ENCODE assay signal across 8 mouse cellular contexts in the genomic region with DNA sequence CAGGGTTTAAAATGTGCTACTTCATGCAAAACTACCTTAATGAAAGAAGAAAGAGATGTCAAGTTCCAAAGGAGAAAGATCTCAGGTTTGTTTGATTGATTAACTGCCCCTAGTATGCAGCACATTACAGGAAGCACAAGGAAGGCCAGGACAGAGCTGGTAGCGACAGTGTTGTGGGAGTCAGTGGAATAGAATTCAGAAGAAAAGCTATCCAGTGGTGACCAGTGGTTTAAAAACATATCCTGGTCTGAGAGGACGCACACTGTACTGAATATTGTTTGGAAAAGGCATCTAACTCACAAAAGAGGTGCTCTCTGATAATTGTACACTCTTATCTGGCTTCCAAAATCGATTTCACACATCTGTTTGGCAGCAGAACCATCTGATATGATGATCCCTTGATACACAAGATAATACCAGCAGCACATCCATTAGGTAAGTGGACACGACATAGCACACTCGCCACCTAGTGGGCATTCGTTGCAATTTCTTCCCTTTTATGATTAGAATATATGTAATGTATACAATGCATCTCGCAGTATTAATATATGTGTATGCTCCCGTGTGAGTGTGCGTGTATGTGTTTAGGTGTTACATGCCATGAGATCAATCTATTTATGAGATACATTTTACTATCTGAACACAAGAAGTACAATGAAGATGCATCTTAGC. TPM values are rescaled to one million over a fixed set of nuclear protein-coding genes. Genes with fewer than 3 reads are reported as not detected.
DNase-seq lines count a peak whose midpoint lies in the region; ATAC-seq and TF ChIP-seq lines count a peak whose summit lies in the region.

No protein-coding gene starts in this region.

- no peaks in the 10 kb centered on the region for H3K9me3 ChIP-seq in G1E (replicated peaks)
- H3K9me3 ChIP-seq in forebrain, postnatal 0 days (ENCODE audit: low read length) = no peaks in the 10 kb centered on the region

- WGBS in forebrain, postnatal 0 days = 25% methylated on average over 9 of the region's 9 CpGs

- ATAC-seq in G1E (ENCODE audit: extremely low read depth, insufficient number of reproducible peaks, low FRiP score, poor library complexity, severe bottlenecking) = peak; percentile 60
- peak; percentile 68 for ATAC-seq in forebrain, postnatal 0 days
- ATAC-seq in megakaryocyte, adult 5-6 weeks (ENCODE audit: poor library complexity, severe bottlenecking) = peak; percentile 88

- H3K36me3 ChIP-seq in G1E (replicated peaks) = no peaks in the 10 kb centered on the region
- H3K36me3 ChIP-seq in forebrain, postnatal 0 days (ENCODE audit: insufficient read depth) = no peaks in the 10 kb centered on the region

- no peaks in the 10 kb centered on the region for H3K4me1 ChIP-seq in G1E (ENCODE audit: insufficient read depth, low read depth, low read length)
- no peaks in the 10 kb centered on the region for H3K4me1 ChIP-seq in forebrain, postnatal 0 days (ENCODE audit: insufficient read depth)

- no peaks in the 10 kb centered on the region for H3K27me3 ChIP-seq in G1E (ENCODE audit: insufficient read depth, low read length)
- H3K27me3 ChIP-seq in forebrain, postnatal 0 days (ENCODE audit: insufficient read depth, low read length) = no peaks in the 10 kb centered on the region

- DNase-seq in CD4-positive helper T cell, adult 2 months (ENCODE audit: low read depth, low spot score) = peak; percentile 2
- DNase-seq in G1E (ENCODE audit: low spot score) = no peak
- peak; percentile 55 for DNase-seq in cerebellum, adult 8-10 months
- peak; percentile 82 for DNase-seq in forebrain, postnatal 0 days
- peak; percentile 6 to 48 for DNase-seq in kidney, postnatal 36 days
- peak; percentile 17 for DNase-seq in right cerebral cortex, postnatal 25 days
- no peak for DNase-seq in heart, adult 9 months (ENCODE audit: low spot score in 2 of 2)

- H3K4me2 ChIP-seq in forebrain, postnatal 0 days (ENCODE audit: low read depth) = no peak overlapping the region

- H3K27ac ChIP-seq in forebrain, postnatal 0 days (ENCODE audit: low read depth, low read length) = no peak overlapping the region

- H3K4me3 ChIP-seq in G1E (ENCODE audit: low read depth, low read length) = no peak overlapping the region
- no peak overlapping the region for H3K4me3 ChIP-seq in forebrain, postnatal 0 days (ENCODE audit: low read depth, low read length)

- TF ChIP-seq CTCF in G1E (IDR thresholded peaks at IDR 0.05; ENCODE audit: low read depth, low read length) = peak; percentile 61
- peak; percentile 93 for TF ChIP-seq CTCF in forebrain, postnatal 0 days (IDR thresholded peaks at IDR 0.05; ENCODE audit: low read depth)

- no peak overlapping the region for H3K9ac ChIP-seq in forebrain, postnatal 0 days

RNA-seq across cellular contexts. Expression of a gene that starts 33.0 kb away (rescaled TPM):
- total RNA-seq in G1E (2014; fragmentation: Nextera tagmentation) = not detected in 2 replicates
- total RNA-seq in G1E (2017) = under 0.01 and 0.05 TPM in 2 replicates
- not detected in 2 replicates for polyA plus RNA-seq in G1E (2012)
- 73.2 and 107 TPM in 2 replicates for total RNA-seq in forebrain, postnatal 0 days (2014; rRNA removed)
- polyA plus RNA-seq in forebrain, postnatal 0 days (2015; fragmentation: Nextera tagmentation; extraction: Ambion mirVana) = 40.4 and 50.2 TPM in 2 replicates
- total RNA-seq in megakaryocyte, adult 5-6 weeks (2015) = not detected in 2 replicates
- not detected in 2 replicates for total RNA-seq in megakaryocyte, adult 5-6 weeks (2017)

Comparison
In these comparisons a context has a peak if more than half of its experiments do, and no peak if none do; other contexts are left out.
1. DNase-seq: peak in CD4-positive helper T cell, adult 2 months (single experiment), cerebellum, adult 8-10 months (single experiment), forebrain, postnatal 0 days (single experiment), kidney, postnatal 36 days (2 of 2) and right cerebral cortex, postnatal 25 days (single experiment); none in G1E (single experiment) and heart, adult 9 months (0 of 2).
2. RNA of a gene that starts 33.0 kb away (total RNA-seq): 73.2 to 107 TPM in forebrain, postnatal 0 days; under 0.01 to 0.05 TPM in G1E and not detected in megakaryocyte, adult 5-6 weeks; every median in the first group is over 10 times any median in the second.
3. Peak in every context shown above with its lines, with median percentiles within 50 percentile points of each other: ATAC-seq.